ENCODE assay signal across 9 mouse cellular contexts in genomic region chr11:118728083-118728551, GRCm38 (mm10).
A peak's percentile ranks its signal among the peaks of the same experiment; 100 is the strongest.
DNase-seq lines count a peak whose midpoint lies in the region; ATAC-seq and TF ChIP-seq lines count a peak whose summit lies in the region.
"Had no signal": no experiment of that assay in that cellular context is flagged by ENCODE, and none has a peak within 500 bp of the region (broad histone marks: within the 10 kb centered on the region; RNA-seq: fewer than 3 reads in every experiment).

No protein-coding gene starts in this region.

- peak; percentile 42; the same call in 1 of the 2 replicates for ATAC-seq in cerebellum, adult (ENCODE audit: insufficient number of reproducible peaks, low FRiP score, low TSS enrichment)
- no peak for ATAC-seq in liver, embryonic 12.5 days

- H3K4me1 ChIP-seq in liver, adult 2 months (ENCODE audit: control insufficient read depth, insufficient read depth, low read length), result peaks cover 36% of the 10 kb centered on the region
- H3K4me1 ChIP-seq in liver, embryonic 12.5 days, result peaks cover 25% of the 10 kb centered on the region; the same call in 1 of the 2 replicates

- no peak for TF ChIP-seq CTCF in liver, adult 2 months (IDR thresholded peaks at IDR 0.05; ENCODE audit: low read depth, low read length)

- no peaks in the 10 kb centered on the region for H3K36me3 ChIP-seq in liver, adult 2 months (ENCODE audit: control insufficient read depth, insufficient read depth, low read length)
- no peaks in the 10 kb centered on the region for H3K36me3 ChIP-seq in liver, embryonic 12.5 days
- H3K36me3 ChIP-seq: limb, embryonic 15.5 days had no signal

- 37% methylated on average over 8 of the region's 8 CpGs for WGBS in liver, adult 2 months
- WGBS in liver, embryonic 12.5 days (ENCODE audit: insufficient replicate concordance), result 20% methylated on average over 8 of the region's 8 CpGs

- no peak overlapping the region; the same call in 1 of the 2 replicates for H3K9ac ChIP-seq in liver, adult 2 months (ENCODE audit: low read depth, low read length)
- no peak overlapping the region for H3K9ac ChIP-seq in liver, embryonic 12.5 days
- H3K9ac ChIP-seq: limb, embryonic 15.5 days had no signal

- intact Hi-C loops in heart, postnatal 10 days (cut with DNase I), result no loop called here

- no peaks in the 10 kb centered on the region for H3K27me3 ChIP-seq in liver, adult 2 months (ENCODE audit: control insufficient read depth, insufficient read depth, low read length)
- H3K27me3 ChIP-seq in liver, embryonic 12.5 days (replicated peaks), result no peaks in the 10 kb centered on the region
- H3K27me3 ChIP-seq: limb, embryonic 15.5 days had no signal

- no peak overlapping the region for H3K4me3 ChIP-seq in liver, adult 2 months (ENCODE audit: insufficient read depth, low read depth, low read length)
- no peak overlapping the region for H3K4me3 ChIP-seq in liver, embryonic 12.5 days
- H3K4me3 ChIP-seq: limb, embryonic 15.5 days had no signal

- H3K79me2 ChIP-seq in liver, adult 2 months (ENCODE audit: control insufficient read depth, insufficient read depth, low read length), result no peaks in the 10 kb centered on the region

- TF ChIP-seq POLR2A in liver, adult 2 months (IDR thresholded peaks at IDR 0.05; ENCODE audit: extremely low read depth, insufficient read depth, low read length), result no peak

- peak overlapping the region; percentile 9 for H3K27ac ChIP-seq in liver, adult 2 months (replicated peaks; ENCODE audit: insufficient read depth, low read depth, low read length)
- no peak overlapping the region for H3K27ac ChIP-seq in liver, embryonic 12.5 days
- H3K27ac ChIP-seq: limb, embryonic 15.5 days had no signal

- no peak overlapping the region for H3K4me2 ChIP-seq in liver, embryonic 12.5 days
- H3K4me2 ChIP-seq: limb, embryonic 15.5 days had no signal

- no peaks in the 10 kb centered on the region for H3K9me3 ChIP-seq in liver, embryonic 12.5 days (replicated peaks)
- H3K9me3 ChIP-seq: limb, embryonic 15.5 days had no signal

- no peak for DNase-seq in cerebellum, adult 11 months
- DNase-seq in liver, adult 2 months (ENCODE audit: extremely low read depth, low read depth, low spot score), result peak; percentile 41
- peak; percentile 41 to 49 for DNase-seq in heart, postnatal 10 days
- DNase-seq in retina, embryonic 14.5 days (ENCODE audit: low spot score), result peak; percentile 61
- DNase-seq in adrenal gland, postnatal 36 days, result no peak
- DNase-seq in thymus, postnatal 4 days, result no peak

Comparison
In these comparisons a context has a peak if more than half of its experiments do, and no peak if none do; other contexts are left out.
1. DNase-seq: peak in liver, adult 2 months (single experiment), heart, postnatal 10 days (2 of 2) and retina, embryonic 14.5 days (single experiment); none in cerebellum, adult 11 months (single experiment), adrenal gland, postnatal 36 days (0 of 2) and thymus, postnatal 4 days (single experiment).